Mouse (Mus musculus) kidney, adult 18-20 months (tissue): ENCODE data around the gene Mapk1.

Experiments
- DNase-seq: peaks from one replicate; pipeline ENCODE4 v3.0.0; 2021

Mapk1 gene

DNA sequence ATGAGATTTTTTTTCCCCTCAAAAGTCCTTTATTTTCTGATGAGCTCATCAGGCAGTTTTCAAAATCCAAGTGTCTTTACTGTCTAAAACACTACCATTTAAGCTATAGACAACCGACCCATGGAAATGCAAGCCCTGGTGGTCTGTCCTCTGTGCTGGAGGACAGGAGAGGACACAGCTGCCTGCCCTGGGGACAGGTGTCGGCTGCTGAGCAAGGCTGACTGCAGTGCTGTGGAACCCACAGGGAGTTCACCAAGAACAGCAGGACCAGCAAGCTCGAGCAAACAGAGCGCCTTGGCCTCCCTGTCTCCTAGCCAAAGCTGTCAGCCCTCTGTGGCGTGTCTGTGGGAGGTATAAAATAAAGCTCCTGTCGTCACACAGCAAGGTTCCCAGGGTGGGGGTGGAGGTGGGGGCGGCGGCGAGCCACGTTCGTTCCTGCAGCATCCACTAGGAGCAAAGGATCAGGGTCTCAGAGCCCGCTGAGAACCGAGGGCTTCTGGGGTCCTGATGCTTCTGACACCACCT is 103.5 kb downstream of the Mapk1 start:
- DNase-seq: no peak

- DNase-seq: no peak
These were observed 105.2 kb downstream of the Mapk1 start for GRCm38 (mm10) chr16:17088346-17088745.

DNA sequence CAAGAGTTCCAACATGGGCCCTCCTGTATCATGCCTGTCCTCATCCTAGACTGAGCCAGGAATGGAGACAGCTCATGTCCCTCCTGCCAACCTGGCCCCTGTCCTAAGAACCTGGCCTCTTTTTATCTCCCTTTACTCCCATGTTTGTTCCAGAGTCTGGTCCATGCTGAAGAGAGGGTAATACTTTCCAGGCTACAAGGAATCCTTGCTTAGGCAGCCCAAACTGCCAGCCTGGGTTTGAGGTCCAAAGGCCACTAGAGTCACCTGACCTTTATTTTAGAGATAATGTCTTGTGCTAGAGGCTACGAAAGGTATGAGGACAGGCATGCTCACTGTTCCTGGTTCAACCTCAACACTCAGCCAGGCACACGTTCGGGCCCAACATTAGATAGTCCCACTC is 113.8 kb downstream of the Mapk1 start:
- DNase-seq: no peak
